Mouse (Mus musculus): ENCODE results near the gene Hmgn5. TPM values are rescaled to one million over a fixed set of nuclear protein-coding genes. Genes with fewer than 3 reads are reported as not detected.

Hmgn5 gene
- polyA plus RNA-seq (2012; rRNA removed; ENCODE audit: low replicate concordance): 0.12 and 0.36 TPM in 2 replicates

GRCm38 (mm10) chrX:109013283-109013682 lies at the start of gene Hmgn5:
TSS of gene Hmgn5 (minus strand) at chrX:109013404.

Other genes starting within 250 kb of the Hmgn5 start
- gene Brwd3, start 179.0 kb downstream of the Hmgn5 start, polyA plus RNA-seq (2012; rRNA removed; ENCODE audit: low replicate concordance): 0.48 and 1.5 TPM in 2 replicates
- gene Sh3bgrl, start 82.0 kb upstream of the Hmgn5 start, polyA plus RNA-seq (2012; rRNA removed; ENCODE audit: low replicate concordance): 6.6 and 22.6 TPM in 2 replicates
- gene Gm6377, start 183.4 kb upstream of the Hmgn5 start, polyA plus RNA-seq (2012; rRNA removed; ENCODE audit: low replicate concordance): 0.32 TPM in 1 of 2 replicates, not detected in the other